Mouse (Mus musculus) liver, embryonic 14.5 days (tissue): ENCODE measurements around the gene Cfap54. TPM values are rescaled to one million over a fixed set of nuclear protein-coding genes. Genes with fewer than 3 reads are reported as not detected.

Source experiments
- ATAC-seq: fragments of 200-750 bp; cut with Nextera tagmentation; 2 replicates; pipeline ENCODE4 v1.8.0; 2017; ENCODE audit warnings: moderate number of reproducible peaks, mild to moderate bottlenecking, moderate library complexity; ENCODE audit not compliant: insufficient read depth
- DNase-seq, 3 experiments: peaks; one replicate each; pipeline ENCODE4 v3.0.0-alpha.2; 2012 to 2013; ENCODE audit warnings: low read depth in 3 of 3, low spot score in 3 of 3
- H3K27ac ChIP-seq: fragments of 300-500 bp; sonication (generic); 2 replicates; pipeline ENCODE4 v1.5.1; 2014; ENCODE audit warnings: moderate library complexity, mild to moderate bottlenecking, control low read depth, inconsistent platforms
- H3K27me3 ChIP-seq: fragments of 300-500 bp; sonication (generic); 2 replicates; pipeline ENCODE4 v1.6.1; 2014; ENCODE audit warnings: mild to moderate bottlenecking, low read length, moderate library complexity; ENCODE audit not compliant: control insufficient read depth, insufficient read depth
- H3K36me3 ChIP-seq: fragments of 300-500 bp; sonication (generic); replicated peaks from 2 replicates; pipeline ENCODE4 v1.6.1; 2014; ENCODE audit warnings: low read depth; ENCODE audit not compliant: control insufficient read depth, insufficient read depth
- H3K4me1 ChIP-seq, 2 experiments: fragments of 200-500 bp in 1 of 2; fragments of 300-500 bp in 1 of 2; sonication (generic) in 1 of 2; replicated peaks; 2 replicates each; pipeline ENCODE4 v1.6.1; 2012 to 2014; ENCODE audit warnings: antibody characterized with exemption in 1 of 2, inconsistent platforms in 1 of 2, low read length in 1 of 2; ENCODE audit not compliant: control insufficient read depth in 2 of 2, insufficient read depth in 2 of 2
- H3K4me2 ChIP-seq: fragments of 300-500 bp; sonication (generic); 2 replicates; pipeline ENCODE4 v1.6.1; 2014; ENCODE audit warnings: low read depth, mild to moderate bottlenecking, control low read depth, moderate library complexity
- H3K4me3 ChIP-seq, 2 experiments: fragments of 200-500 bp in 1 of 2; fragments of 300-500 bp in 1 of 2; sonication (generic) in 1 of 2; 2 replicates each; pipeline ENCODE4 v1.5.1; 2012 to 2014; ENCODE audit warnings: low read depth in 2 of 2, low read length in 2 of 2, mild to moderate bottlenecking in 2 of 2, control low read depth in 1 of 2, inconsistent platforms in 1 of 2, moderate library complexity in 1 of 2; ENCODE audit not compliant: insufficient read depth in 1 of 2
- H3K9ac ChIP-seq: fragments of 300-500 bp; sonication (generic); replicated peaks from 2 replicates; pipeline ENCODE4 v1.6.1; 2014; ENCODE audit warnings: mild to moderate bottlenecking, control low read depth, moderate library complexity
- H3K9me3 ChIP-seq: fragments of 300-500 bp; sonication (generic); 2 replicates; pipeline ENCODE4 v1.6.1; 2016; ENCODE audit warnings: low read length, mixed read lengths; ENCODE audit not compliant: control insufficient read depth
- CTCF ChIP-seq: IDR thresholded peaks from 2 replicates; pipeline ENCODE4 v1.5.1; 2016; ENCODE audit warnings: antibody characterized with exemption, low read depth, control low read depth
- EP300 ChIP-seq: IDR thresholded peaks from 2 replicates; pipeline ENCODE4 v1.6.1; 2016; ENCODE audit warnings: antibody characterized with exemption, low read depth
- WGBS: fragments of 180-500 bp; shearing (Covaris S2); extraction: QIAGEN DNeasy Blood & Tissue Kit; methylation state at CpG from one replicate; pipeline ENCODE4 v1.1.7; 2014; ENCODE audit not compliant: insufficient replicate concordance; 5-methylcytosine and 5-hydroxymethylcytosine counted together
- polyA plus RNA-seq, 2 experiments: library from polyadenylated mRNA; depleted of rRNA in 1 of 2; stranded (reverse) in 1 of 2; unstranded in 1 of 2; fragments of >200 nt; fragmentation: Nextera tagmentation in 1 of 2; extraction: Ambion mirVana in 1 of 2; gene quantifications; 2 replicates each; pipeline versions ENCODE4 v1.2.1 to v1.2.3; 2012 to 2014

Gene Cfap54
- polyA plus RNA-seq, 2 experiments, result 0.06 to 0.11 TPM

DNA sequence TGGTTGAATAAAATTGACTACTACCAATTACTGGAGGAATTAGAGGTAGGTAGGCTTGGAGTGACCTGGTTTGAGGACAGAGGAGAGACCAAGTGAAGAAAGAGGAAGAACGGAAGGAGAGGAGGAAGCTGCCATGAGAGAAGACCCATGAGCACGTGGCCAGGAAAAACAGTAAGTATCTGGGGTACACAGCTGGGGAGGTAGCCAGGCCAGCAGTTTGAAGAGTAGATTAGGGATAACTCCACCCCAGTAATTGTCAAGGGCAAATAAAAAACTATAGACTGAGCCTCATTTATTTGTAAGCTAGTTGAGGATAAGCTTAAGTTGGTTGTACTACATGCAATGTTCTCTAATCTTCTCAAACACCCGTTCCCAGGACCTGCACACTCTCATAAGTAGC is 116.3 kb downstream of the Cfap54 start:
- H3K9ac ChIP-seq, result no peak overlapping the region
- no peak for ATAC-seq
- no peaks in the 10 kb centered on the region for H3K9me3 ChIP-seq
- TF ChIP-seq EP300 (no peak), CTCF (no peak)
- WGBS, result 30% methylated on average over 3 of the region's 3 CpGs
- no peak overlapping the region for H3K4me3 ChIP-seq
- no peaks in the 10 kb centered on the region for H3K4me1 ChIP-seq
- DNase-seq, result no peak
- H3K27ac ChIP-seq, result no peak overlapping the region
- H3K4me2 ChIP-seq, result no peak overlapping the region
- H3K36me3 ChIP-seq, result no peaks in the 10 kb centered on the region
- no peaks in the 10 kb centered on the region for H3K27me3 ChIP-seq

DNA sequence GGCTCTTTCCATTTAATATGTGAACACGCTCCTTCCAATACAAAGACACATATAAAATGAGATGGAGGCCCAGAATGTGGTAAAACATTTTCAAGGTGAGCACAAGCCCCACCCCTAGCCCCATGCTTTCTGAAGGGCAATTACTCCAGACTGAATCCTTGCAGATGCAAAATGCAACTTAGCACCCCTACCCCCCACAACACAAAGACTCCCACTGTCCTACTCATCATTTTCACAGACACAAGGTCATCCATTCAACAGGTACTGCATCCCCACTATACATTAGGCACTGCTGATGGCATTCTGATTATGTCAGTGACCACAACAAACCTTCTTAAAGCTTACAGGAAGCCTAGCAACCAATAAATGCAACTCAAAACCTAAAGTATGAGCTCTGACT is 131.4 kb downstream of the Cfap54 start:
- H3K27me3 ChIP-seq, result no peaks in the 10 kb centered on the region
- H3K27ac ChIP-seq, result no peak overlapping the region
- no peaks in the 10 kb centered on the region for H3K9me3 ChIP-seq
- ATAC-seq (no peak), DNase-seq (no peak)
- WGBS, result 39% methylated on average over 1 of the region's 1 CpGs
- no peak for TF ChIP-seq CTCF
- no peak for TF ChIP-seq EP300
- no peak overlapping the region for H3K4me2 ChIP-seq
- H3K9ac ChIP-seq, result no peak overlapping the region
- H3K4me3 ChIP-seq, result no peak overlapping the region
- no peaks in the 10 kb centered on the region for H3K4me1 ChIP-seq
- no peaks in the 10 kb centered on the region for H3K36me3 ChIP-seq

DNA sequence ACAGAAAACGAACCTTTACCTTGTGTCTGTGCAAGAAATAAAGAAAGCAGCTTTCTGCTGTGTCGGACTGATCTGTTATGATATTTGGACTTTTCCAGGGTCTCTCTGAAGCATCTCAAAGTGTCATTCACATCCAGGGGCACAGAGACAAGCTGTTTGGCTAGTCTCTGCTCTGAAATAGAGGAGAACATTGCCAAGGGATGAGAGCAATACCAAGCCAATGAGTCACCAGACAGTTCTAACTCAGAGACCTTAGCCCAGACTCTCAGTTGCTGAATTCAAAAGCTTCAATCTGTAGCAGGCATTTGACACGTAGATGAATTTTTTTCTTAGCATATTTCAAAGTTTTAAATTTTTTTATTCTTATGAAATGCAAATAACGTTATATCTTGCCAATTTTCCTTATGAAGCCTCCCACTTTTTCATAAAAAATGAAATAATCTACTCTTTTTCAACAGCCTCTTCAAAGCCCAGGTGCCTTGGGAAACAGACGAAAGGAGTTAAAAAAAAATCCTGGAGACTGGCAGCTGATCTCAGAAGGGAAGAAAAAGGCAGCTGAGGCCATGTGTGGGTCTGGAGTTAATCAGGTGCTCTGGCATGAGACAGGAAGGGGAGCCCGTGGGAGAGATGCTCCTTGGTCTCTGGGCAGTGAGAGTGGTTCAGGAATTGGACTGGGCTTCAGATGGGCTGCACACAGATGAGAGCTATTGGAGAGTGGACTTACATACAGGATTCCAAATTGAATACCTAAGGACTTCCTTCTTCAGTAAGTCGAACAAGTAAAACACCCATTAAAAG is 138.4 kb downstream of the Cfap54 start:
- Histone ChIP-seq H3K36me3 (no peaks in the 10 kb centered on the region), H3K27me3 (no peaks in the 10 kb centered on the region), H3K4me3 (no peak overlapping the region), H3K27ac (no peak overlapping the region), H3K9me3 (no peaks in the 10 kb centered on the region), H3K9ac (no peak overlapping the region), H3K4me2 (no peak overlapping the region), H3K4me1 (no peaks in the 10 kb centered on the region)
- ATAC-seq, result no peak
- TF ChIP-seq CTCF (no peak), EP300 (no peak)
- DNase-seq, result no peak
- WGBS, result 51% methylated on average over 7 of the region's 7 CpGs

DNA sequence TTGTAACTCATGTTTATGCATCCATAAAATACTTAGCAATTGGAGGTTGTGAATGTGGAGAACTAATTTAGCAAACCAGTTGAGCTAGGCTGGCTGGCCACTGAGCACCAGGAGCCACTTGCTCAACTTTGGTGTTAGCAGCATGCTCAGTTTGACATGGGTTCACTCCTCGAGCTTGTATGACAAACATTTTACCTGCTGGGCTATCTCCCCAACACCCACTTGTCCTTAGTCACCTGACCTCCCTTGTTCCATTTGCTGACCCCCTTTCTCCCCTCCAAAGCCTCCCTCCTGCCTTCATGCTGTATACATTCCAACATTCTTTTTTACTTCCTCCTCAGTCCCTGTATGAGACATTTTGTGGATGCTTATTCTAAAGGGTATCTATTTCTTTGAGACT is 139.8 kb downstream of the Cfap54 start:
- no peak for ATAC-seq
- H3K9me3 ChIP-seq, result no peaks in the 10 kb centered on the region
- H3K36me3 ChIP-seq, result no peaks in the 10 kb centered on the region
- H3K4me2 ChIP-seq, result no peak overlapping the region
- TF ChIP-seq EP300 (no peak), CTCF (no peak)
- H3K4me1 ChIP-seq, result no peaks in the 10 kb centered on the region
- H3K4me3 ChIP-seq, result no peak overlapping the region
- DNase-seq, result no peak
- no peak overlapping the region for H3K9ac ChIP-seq
- 19% methylated on average over 1 of the region's 1 CpGs for WGBS
- H3K27ac ChIP-seq, result no peak overlapping the region
- no peaks in the 10 kb centered on the region for H3K27me3 ChIP-seq

DNA sequence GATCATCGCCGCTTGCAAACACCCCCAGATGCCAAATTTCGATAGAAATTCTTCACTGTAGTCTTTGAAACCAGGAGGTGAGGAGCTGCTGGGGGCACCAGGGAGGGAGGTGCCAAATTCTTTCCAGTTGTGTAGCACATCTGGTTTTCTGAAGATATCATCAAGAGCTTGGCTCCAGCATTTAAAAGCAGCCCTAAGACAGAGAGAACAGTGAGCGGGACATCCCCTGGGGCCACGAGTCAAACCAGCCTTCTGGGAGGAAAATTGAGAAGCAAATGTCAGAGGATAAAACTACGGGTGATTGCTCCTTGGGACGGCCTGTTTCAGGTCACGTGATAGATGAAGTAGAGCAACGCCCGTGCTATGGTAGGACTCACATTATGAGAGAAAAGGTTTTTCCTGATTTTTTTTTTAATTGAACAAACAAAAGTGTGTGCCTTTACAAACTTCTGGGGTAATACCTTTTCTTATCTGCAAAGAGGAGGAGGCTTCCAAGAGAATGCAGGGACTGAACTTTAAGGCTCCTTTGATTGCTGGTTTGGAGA is 143.6 kb downstream of the Cfap54 start:
- H3K27me3 ChIP-seq, result no peaks in the 10 kb centered on the region
- DNase-seq, result no peak
- ATAC-seq, result no peak
- no peak for TF ChIP-seq EP300
- no peak overlapping the region for H3K9ac ChIP-seq
- H3K9me3 ChIP-seq, result no peaks in the 10 kb centered on the region
- H3K4me2 ChIP-seq, result no peak overlapping the region
- H3K36me3 ChIP-seq, result no peaks in the 10 kb centered on the region
- H3K4me1 ChIP-seq, result no peaks in the 10 kb centered on the region
- no peak overlapping the region for H3K4me3 ChIP-seq
- no peak overlapping the region for H3K27ac ChIP-seq
- 60% methylated on average over 10 of the region's 10 CpGs for WGBS
